Mouse (Mus musculus) myocyte (in vitro differentiated cells): ENCODE measurements at regions not wholly inside any gene's neighbourhood (a gene's known extent, or its start where the extent isn't known, plus 50 kb on each side); places are given as distances from the start of the nearest gene placed in this dataset.

Experiments
- H3K27me3 ChIP-seq: one replicate; pipeline ENCODE4 v1.6.1; 2011; ENCODE audit not compliant: control insufficient read depth, insufficient read depth, insufficient read length
- H3K36me3 ChIP-seq: one replicate; pipeline ENCODE4 v1.6.1; 2011; ENCODE audit not compliant: control insufficient read depth, insufficient read depth
- H3K4me2 ChIP-seq: one replicate; pipeline ENCODE4 v1.6.1; 2011; ENCODE audit warnings: low read depth, control low read depth
- H3K4me3 ChIP-seq: one replicate; pipeline ENCODE4 v1.5.1; 2011; ENCODE audit warnings: mild to moderate bottlenecking, control low read depth, moderate library complexity
- H3K79me2 ChIP-seq: one replicate; pipeline ENCODE4 v1.6.1; 2011; ENCODE audit not compliant: control insufficient read depth, insufficient read depth
- H3ac ChIP-seq: one replicate; pipeline ENCODE4 v1.6.1; 2011; ENCODE audit not compliant: control insufficient read depth, insufficient read length
- CEBPB ChIP-seq: IDR thresholded peaks from 2 replicates; pipeline ENCODE4 v1.6.1; 2011; ENCODE audit warnings: mild to moderate bottlenecking, moderate library complexity; ENCODE audit not compliant: poor library complexity, insufficient read depth, severe bottlenecking
- E2F4 ChIP-seq: IDR thresholded peaks from one replicate; pipeline ENCODE4 v1.6.1; 2011; ENCODE audit warnings: mild to moderate bottlenecking, control low read depth, moderate library complexity; ENCODE audit not compliant: insufficient read depth
- MAX ChIP-seq: IDR thresholded peaks from one replicate; pipeline ENCODE4 v1.6.1; 2011; ENCODE audit warnings: low read depth, mild to moderate bottlenecking, control low read depth
- MYOD1 ChIP-seq, 3 experiments: IDR thresholded peaks; one replicate each; pipeline ENCODE4 v1.6.1; 2011; ENCODE audit warnings: control low read depth in 2 of 3, low read depth in 2 of 3, mild to moderate bottlenecking in 2 of 3, moderate library complexity in 1 of 3; ENCODE audit not compliant: insufficient read length in 2 of 3, control insufficient read depth in 1 of 3
- MYOG ChIP-seq, 3 experiments: IDR thresholded peaks; one replicate each; pipeline ENCODE4 v1.6.1; 2011; ENCODE audit warnings: control low read depth in 2 of 3, low read depth in 2 of 3, mild to moderate bottlenecking in 2 of 3; ENCODE audit not compliant: insufficient read length in 2 of 3, control insufficient read depth in 1 of 3, insufficient read depth in 1 of 3
- POLR2A ChIP-seq: IDR thresholded peaks from one replicate; pipeline ENCODE4 v1.6.1; 2011; ENCODE audit warnings: low read depth, mild to moderate bottlenecking, control low read depth, moderate library complexity; ENCODE audit not compliant: insufficient read length
- POLR2AphosphoS2 ChIP-seq: IDR thresholded peaks from one replicate; pipeline ENCODE4 v1.6.1; 2011; ENCODE audit warnings: low read depth, control low read depth; ENCODE audit not compliant: insufficient read length
- REST ChIP-seq: IDR thresholded peaks from one replicate; pipeline ENCODE4 v1.6.1; 2011; ENCODE audit warnings: mild to moderate bottlenecking, control low read depth, moderate library complexity; ENCODE audit not compliant: insufficient read depth, insufficient read length
- SRF ChIP-seq: IDR thresholded peaks from one replicate; pipeline ENCODE4 v1.6.1; 2011; ENCODE audit warnings: low read depth; ENCODE audit not compliant: control insufficient read depth, insufficient read length
- TCF12 ChIP-seq: IDR thresholded peaks from one replicate; pipeline ENCODE4 v1.6.1; 2011; ENCODE audit warnings: mild to moderate bottlenecking, control low read depth; ENCODE audit not compliant: poor library complexity, insufficient read depth, severe bottlenecking
- TCF3 ChIP-seq: IDR thresholded peaks from one replicate; pipeline ENCODE4 v1.6.1; 2011; ENCODE audit warnings: low read depth, control low read depth; ENCODE audit not compliant: insufficient read length
- USF1 ChIP-seq: IDR thresholded peaks from one replicate; pipeline ENCODE4 v1.6.1; 2011; ENCODE audit warnings: low read depth, mild to moderate bottlenecking, control low read depth, moderate library complexity

DNA sequence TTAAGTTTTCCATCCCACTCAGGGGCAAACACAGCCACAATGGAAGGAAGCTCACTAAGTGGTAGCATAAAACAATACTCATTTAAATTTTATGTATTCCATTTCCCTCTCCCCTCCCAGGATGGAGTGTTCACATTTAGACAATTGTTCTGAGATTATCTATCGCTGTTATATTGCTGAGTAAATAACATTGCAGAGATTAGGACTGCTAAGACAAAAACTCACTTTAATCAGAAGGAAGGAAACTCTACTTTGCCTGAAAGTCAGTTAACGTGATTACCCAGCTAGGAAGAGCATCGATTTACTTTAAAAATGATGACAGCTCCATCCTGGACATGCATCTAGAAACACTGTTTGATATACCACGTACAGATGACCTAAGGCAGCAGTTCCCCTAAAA lies 51.1 kb upstream of the Dab2 start:
- Histone ChIP-seq H3K4me2 (no peak overlapping the region), H3K27me3 (no peaks in the 10 kb centered on the region), H3K4me3 (no peak overlapping the region), H3K79me2 (no peaks in the 10 kb centered on the region), H3K36me3 (no peaks in the 10 kb centered on the region), H3ac (no peak overlapping the region)
- no peak for TF ChIP-seq REST
- TF ChIP-seq CEBPB: no peak
- no peak for TF ChIP-seq E2F4
- TF ChIP-seq MYOG (IDR thresholded peaks at IDR 0.05; ENCODE audit: control insufficient read depth in 1 of 3, insufficient read depth in 1 of 3, insufficient read length in 2 of 3, low read depth in 2 of 3): no peak
- no peak for TF ChIP-seq TCF3
- no peak for TF ChIP-seq POLR2A
- TF ChIP-seq USF1: no peak
- TF ChIP-seq MAX: no peak
- no peak for TF ChIP-seq POLR2AphosphoS2
- TF ChIP-seq MYOD1 (IDR thresholded peaks at IDR 0.05; ENCODE audit: control insufficient read depth in 1 of 3, insufficient read length in 2 of 3, low read depth in 2 of 3): no peak
- no peak for TF ChIP-seq TCF12
- TF ChIP-seq SRF: no peak
